ENCODE assay signal across 17 mouse cellular contexts in the genomic region with DNA sequence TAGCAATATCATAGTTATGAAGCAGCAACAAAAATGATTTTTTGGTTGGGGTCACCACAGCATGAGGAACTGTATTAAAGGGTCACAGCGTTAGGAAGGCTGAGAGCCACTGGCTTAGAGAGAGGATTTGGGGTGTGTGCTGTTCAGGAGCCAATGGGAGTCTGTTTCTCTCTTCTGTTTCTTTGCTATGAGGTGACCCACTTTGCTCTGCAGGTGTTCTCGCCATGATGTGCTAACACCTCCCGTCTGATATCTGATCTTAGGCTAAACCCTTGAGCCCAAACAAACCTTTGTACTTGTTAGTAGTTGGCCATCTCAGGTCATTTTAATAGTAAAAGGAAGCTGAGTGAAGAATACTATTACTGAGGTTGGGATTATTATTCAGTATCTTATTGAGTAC.
DNase-seq lines count a peak whose midpoint lies in the region; ATAC-seq and TF ChIP-seq lines count a peak whose summit lies in the region.
"Had no signal": no experiment of that assay in that cellular context is flagged by ENCODE, and none has a peak within 500 bp of the region (broad histone marks: within the 10 kb centered on the region; RNA-seq: fewer than 3 reads in every experiment).

No protein-coding gene starts in this region.

- no peak overlapping the region for H3K4me3 ChIP-seq in liver, adult 2 months (ENCODE audit: insufficient read depth, low read depth, low read length)
- H3K4me3 ChIP-seq in liver, embryonic 12.5 days: no peak overlapping the region
- H3K4me3 ChIP-seq in intestine, embryonic 15.5 days (replicated peaks): no peak overlapping the region
- no peak overlapping the region for H3K4me3 ChIP-seq in forebrain, embryonic 16.5 days (replicated peaks; ENCODE audit: low read length)
- H3K4me3 ChIP-seq: embryonic facial prominence, embryonic 12.5 days; forebrain, embryonic 15.5 days; heart, embryonic 13.5 days had no signal

- WGBS in liver, adult 2 months: 23% methylated on average over 3 of the region's 3 CpGs
- WGBS in liver, embryonic 12.5 days (ENCODE audit: insufficient replicate concordance): 55% methylated on average over 3 of the region's 3 CpGs
- WGBS in intestine, embryonic 15.5 days: 67% methylated on average over 3 of the region's 3 CpGs
- WGBS in forebrain, embryonic 16.5 days: 70% methylated on average over 3 of the region's 3 CpGs

- TF ChIP-seq POLR2A in liver, adult 2 months (IDR thresholded peaks at IDR 0.05; ENCODE audit: extremely low read depth, insufficient read depth, low read length): no peak

- H3K36me3 ChIP-seq in liver, adult 2 months (ENCODE audit: control insufficient read depth, insufficient read depth, low read length): no peaks in the 10 kb centered on the region
- H3K36me3 ChIP-seq in liver, embryonic 12.5 days: no peaks in the 10 kb centered on the region
- H3K36me3 ChIP-seq in intestine, embryonic 15.5 days: no peaks in the 10 kb centered on the region
- no peaks in the 10 kb centered on the region for H3K36me3 ChIP-seq in forebrain, embryonic 16.5 days (ENCODE audit: control insufficient read depth, insufficient read depth)
- H3K36me3 ChIP-seq: embryonic facial prominence, embryonic 12.5 days; forebrain, embryonic 15.5 days; heart, embryonic 13.5 days had no signal

- H3K9me3 ChIP-seq in liver, embryonic 12.5 days (replicated peaks): no peaks in the 10 kb centered on the region
- no peaks in the 10 kb centered on the region for H3K9me3 ChIP-seq in intestine, embryonic 15.5 days
- no peaks in the 10 kb centered on the region for H3K9me3 ChIP-seq in forebrain, embryonic 16.5 days (ENCODE audit: control insufficient read depth, low read length)
- H3K9me3 ChIP-seq: embryonic facial prominence, embryonic 12.5 days; forebrain, embryonic 15.5 days; heart, embryonic 13.5 days had no signal

- H3K79me2 ChIP-seq in liver, adult 2 months (ENCODE audit: control insufficient read depth, insufficient read depth, low read length): no peaks in the 10 kb centered on the region

- peak; percentile 96 for DNase-seq in liver, adult 2 months (ENCODE audit: extremely low read depth, low read depth, low spot score)
- peak; percentile 23 to 54 for DNase-seq in thymus, adult 18-20 months
- DNase-seq in thymus, postnatal 14 days: peak; percentile 62
- no peak for DNase-seq in layer of hippocampus, postnatal 10 days (ENCODE audit: low spot score in 2 of 2)
- DNase-seq in kidney, postnatal 4 days: no peak
- DNase-seq: adrenal gland, postnatal 10 days; cerebellum, adult 11 months; cerebellum, adult 8-10 months; cerebellum, postnatal 14 days; gastrocnemius, postnatal 10 days; heart, postnatal 36 days had no signal

- peaks cover 11% of the 10 kb centered on the region for H3K4me1 ChIP-seq in liver, adult 2 months (ENCODE audit: control insufficient read depth, insufficient read depth, low read length)
- H3K4me1 ChIP-seq in liver, embryonic 12.5 days: no peaks in the 10 kb centered on the region
- H3K4me1 ChIP-seq in intestine, embryonic 15.5 days (replicated peaks): no peaks in the 10 kb centered on the region
- H3K4me1 ChIP-seq in forebrain, embryonic 16.5 days (replicated peaks; ENCODE audit: control insufficient read depth, insufficient read depth, low read length): peaks cover 7% of the 10 kb centered on the region; the same call in 1 of the 2 replicates

- ATAC-seq in liver, embryonic 12.5 days: no peak
- peak; percentile 28; the same call in 1 of the 2 replicates for ATAC-seq in intestine, embryonic 15.5 days
- ATAC-seq in forebrain, embryonic 16.5 days: no peak
- ATAC-seq: forebrain, embryonic 15.5 days had no signal

- H3K27ac ChIP-seq in liver, adult 2 months (replicated peaks; ENCODE audit: insufficient read depth, low read depth, low read length): no peak overlapping the region
- H3K27ac ChIP-seq in liver, embryonic 12.5 days: no peak overlapping the region
- no peak overlapping the region for H3K27ac ChIP-seq in intestine, embryonic 15.5 days
- no peak overlapping the region for H3K27ac ChIP-seq in forebrain, embryonic 16.5 days (ENCODE audit: low read length)
- H3K27ac ChIP-seq: embryonic facial prominence, embryonic 12.5 days; forebrain, embryonic 15.5 days; heart, embryonic 13.5 days had no signal

- no peak overlapping the region for H3K4me2 ChIP-seq in liver, embryonic 12.5 days
- no peak overlapping the region for H3K4me2 ChIP-seq in intestine, embryonic 15.5 days (replicated peaks)
- H3K4me2 ChIP-seq in forebrain, embryonic 16.5 days (ENCODE audit: low read length): no peak overlapping the region
- H3K4me2 ChIP-seq: embryonic facial prominence, embryonic 12.5 days; forebrain, embryonic 15.5 days; heart, embryonic 13.5 days had no signal

- TF ChIP-seq CTCF in liver, adult 2 months (IDR thresholded peaks at IDR 0.05; ENCODE audit: low read depth, low read length): no peak

- no peak overlapping the region for H3K9ac ChIP-seq in liver, adult 2 months (ENCODE audit: low read depth, low read length)
- no peak overlapping the region for H3K9ac ChIP-seq in liver, embryonic 12.5 days
- H3K9ac ChIP-seq in intestine, embryonic 15.5 days: no peak overlapping the region
- H3K9ac ChIP-seq in forebrain, embryonic 16.5 days (replicated peaks; ENCODE audit: low read depth, low read length): no peak overlapping the region
- H3K9ac ChIP-seq: embryonic facial prominence, embryonic 12.5 days; forebrain, embryonic 15.5 days; heart, embryonic 13.5 days had no signal

- no peaks in the 10 kb centered on the region for H3K27me3 ChIP-seq in liver, adult 2 months (ENCODE audit: control insufficient read depth, insufficient read depth, low read length)
- H3K27me3 ChIP-seq in liver, embryonic 12.5 days (replicated peaks): no peaks in the 10 kb centered on the region
- H3K27me3 ChIP-seq in intestine, embryonic 15.5 days (replicated peaks): no peaks in the 10 kb centered on the region
- H3K27me3 ChIP-seq in forebrain, embryonic 16.5 days (replicated peaks; ENCODE audit: control insufficient read depth, insufficient read depth, low read length): no peaks in the 10 kb centered on the region
- H3K27me3 ChIP-seq: embryonic facial prominence, embryonic 12.5 days; forebrain, embryonic 15.5 days; heart, embryonic 13.5 days had no signal

Comparison
In these comparisons a context has a peak if more than half of its experiments do, and no peak if none do; other contexts are left out.
1. DNase-seq: peak in liver, adult 2 months (single experiment), thymus, adult 18-20 months (2 of 2) and thymus, postnatal 14 days (single experiment); none in layer of hippocampus, postnatal 10 days (0 of 2) and kidney, postnatal 4 days (0 of 2).